Mouse (Mus musculus): ENCODE data around the gene Myh9.

Myh9 gene

DNA sequence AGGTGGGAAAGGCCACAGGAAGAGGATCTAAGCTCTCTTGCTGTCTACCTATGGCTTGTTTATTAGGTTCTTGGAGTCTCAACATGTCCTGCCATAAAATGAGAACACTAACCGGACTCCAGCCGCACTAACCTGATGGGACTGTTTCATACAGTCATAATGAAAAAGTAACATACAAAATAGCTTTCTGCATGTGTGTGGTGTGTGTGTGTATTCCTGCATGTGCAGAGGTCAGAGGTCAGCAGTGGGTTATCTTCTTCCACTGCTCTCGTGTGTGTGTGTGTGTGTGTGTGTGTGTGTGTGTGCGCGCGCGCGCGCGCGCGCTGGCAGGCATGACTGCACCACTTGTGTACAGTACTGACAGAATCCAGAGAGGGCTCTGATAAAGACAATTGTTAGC lies 13.7 kb downstream of the Myh9 start:
- DNase-seq (ENCODE audit: low read depth, low spot score), result no peak

DNA sequence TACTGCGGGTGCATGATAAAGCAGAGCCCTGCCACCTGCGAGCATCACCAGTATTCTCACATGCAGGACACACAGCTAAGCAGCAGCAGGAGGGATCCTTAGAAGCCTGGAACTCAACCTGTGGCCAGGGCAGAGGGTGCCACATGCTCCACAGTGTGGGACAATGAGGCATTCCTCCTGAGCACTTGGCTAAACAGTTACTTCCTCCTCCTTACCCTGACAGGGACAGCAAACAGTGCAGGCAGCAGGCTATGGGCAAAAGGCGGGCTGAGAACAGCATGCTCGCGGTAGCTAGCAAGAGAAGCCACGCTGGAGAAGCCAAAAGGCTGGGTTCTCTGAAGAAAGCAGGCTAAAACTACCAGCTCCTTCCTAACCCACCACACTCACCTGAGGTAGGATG lies 14.2 kb downstream of the Myh9 start:
- DNase-seq (ENCODE audit: low read depth, low spot score), result no peak

DNA sequence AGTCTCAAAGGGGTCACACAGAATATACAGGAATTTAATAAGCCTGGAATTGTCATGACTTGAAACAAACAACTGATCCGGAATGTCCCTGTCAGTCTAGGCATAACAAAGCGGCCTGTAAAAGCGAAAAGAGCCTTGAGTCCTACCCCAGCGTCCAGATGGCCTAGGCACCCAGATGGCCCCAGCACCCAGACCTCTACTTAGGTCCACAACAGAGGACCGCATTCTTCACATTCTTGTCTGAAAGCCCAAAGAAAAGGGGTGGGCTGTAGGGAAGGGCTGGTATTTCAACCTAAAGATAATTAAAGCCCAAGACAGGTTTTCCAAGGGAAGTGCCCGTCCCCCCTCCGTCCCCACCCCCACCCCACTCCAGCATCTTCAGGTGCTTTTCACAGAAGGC lies 14.6 kb downstream of the Myh9 start:
- DNase-seq (ENCODE audit: low read depth, low spot score), result no peak

DNA sequence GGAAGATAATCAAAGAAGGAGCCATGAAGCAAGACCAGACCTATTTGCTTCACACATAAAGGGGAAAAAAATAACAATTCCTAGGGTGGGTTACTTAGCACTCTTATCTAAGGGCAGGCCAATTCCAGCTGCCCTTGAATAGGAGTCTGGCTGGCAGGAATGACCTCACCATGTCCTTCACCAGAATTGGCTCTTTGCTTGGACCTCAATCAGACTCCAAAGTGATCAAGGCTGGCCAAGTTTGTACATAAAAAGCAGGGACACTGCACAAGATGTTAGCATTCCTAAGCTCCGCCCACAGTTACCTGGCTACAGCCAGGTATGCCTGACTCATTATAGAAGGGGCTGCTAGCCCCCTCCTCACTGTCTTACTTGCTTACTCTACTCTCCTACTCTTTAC lies 16.6 kb downstream of the Myh9 start:
- DNase-seq (ENCODE audit: low read depth, low spot score), result no peak

DNA sequence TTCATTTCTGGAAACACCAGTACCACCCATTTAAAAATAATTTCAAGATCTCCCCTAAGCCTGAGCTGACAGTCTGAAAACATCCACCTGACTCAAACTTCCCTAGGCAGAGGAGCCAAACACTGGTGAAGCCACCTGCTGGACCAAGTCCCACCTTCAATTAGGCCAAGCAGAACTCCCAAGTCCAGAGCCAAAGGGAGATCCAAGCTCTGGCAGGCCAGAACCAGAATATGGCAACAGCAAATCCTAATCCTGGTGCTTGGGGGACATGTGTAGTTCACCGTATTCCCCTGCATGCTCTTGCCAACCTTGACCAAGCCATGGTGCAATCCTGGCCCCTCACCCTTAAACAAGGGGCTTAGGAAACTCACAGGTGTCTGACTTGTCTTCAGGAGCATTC lies 17.7 kb downstream of the Myh9 start:
- no peak for DNase-seq (ENCODE audit: low read depth, low spot score)

DNA sequence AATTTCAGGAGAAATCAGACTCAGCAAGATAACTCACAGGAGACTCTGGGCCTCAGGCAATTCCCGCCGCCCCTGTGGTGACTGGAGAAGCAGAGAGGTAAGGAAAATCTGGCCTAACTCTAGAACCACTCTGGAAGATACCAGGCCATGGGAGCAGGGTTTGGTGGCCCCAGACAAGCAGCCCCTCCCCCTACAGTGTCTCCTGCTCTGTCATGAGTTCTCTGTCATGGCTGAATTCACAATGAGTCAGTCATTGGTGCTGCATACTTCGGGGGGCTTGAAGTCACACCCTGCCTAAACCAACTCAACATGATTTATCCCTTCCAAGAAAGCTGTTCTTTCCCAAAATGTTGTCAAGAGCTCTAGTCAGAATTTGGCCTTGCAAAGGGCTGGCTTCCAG lies 18.3 kb downstream of the Myh9 start:
- no peak for DNase-seq (ENCODE audit: low read depth, low spot score)

DNA sequence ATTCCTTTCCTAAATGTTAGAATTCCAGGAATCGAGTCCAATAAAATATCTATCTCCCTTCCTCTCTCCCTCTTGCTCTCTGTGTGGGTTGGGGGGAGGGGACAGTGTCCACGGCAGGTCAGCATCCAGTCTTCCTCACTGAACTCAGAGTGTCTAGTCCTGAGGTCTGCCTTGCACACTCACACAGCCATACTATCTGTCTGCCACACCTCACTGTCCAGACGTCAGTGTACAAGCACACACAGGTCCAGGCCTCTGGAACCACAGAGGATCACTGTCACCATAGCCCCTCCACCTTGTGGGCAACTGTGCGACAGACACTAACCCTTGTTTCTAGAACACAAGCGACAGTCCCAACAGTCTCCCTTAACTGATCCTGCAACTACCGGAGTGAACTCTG lies 18.8 kb downstream of the Myh9 start:
- DNase-seq (ENCODE audit: low read depth, low spot score), result no peak

DNA sequence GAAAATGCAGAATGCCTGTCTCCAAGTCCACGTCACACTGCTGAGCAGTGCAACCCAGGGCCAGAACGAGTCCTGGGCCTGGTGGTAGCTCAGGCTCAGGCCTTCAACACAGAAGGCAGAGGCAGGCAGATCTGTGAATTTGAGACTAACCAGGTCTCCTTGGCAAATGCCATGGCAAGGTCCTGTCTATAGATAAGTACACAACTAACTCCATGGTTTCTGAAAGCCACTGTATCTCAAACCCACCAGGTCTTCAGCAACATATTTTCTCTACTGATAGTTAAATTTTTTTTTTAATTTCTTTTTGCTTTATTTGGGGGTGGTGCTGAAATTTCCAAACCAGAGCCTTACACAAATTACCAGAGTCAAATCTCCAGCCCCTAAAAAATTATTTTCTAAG lies 19.3 kb downstream of the Myh9 start:
- no peak for DNase-seq (ENCODE audit: low read depth, low spot score)

DNA sequence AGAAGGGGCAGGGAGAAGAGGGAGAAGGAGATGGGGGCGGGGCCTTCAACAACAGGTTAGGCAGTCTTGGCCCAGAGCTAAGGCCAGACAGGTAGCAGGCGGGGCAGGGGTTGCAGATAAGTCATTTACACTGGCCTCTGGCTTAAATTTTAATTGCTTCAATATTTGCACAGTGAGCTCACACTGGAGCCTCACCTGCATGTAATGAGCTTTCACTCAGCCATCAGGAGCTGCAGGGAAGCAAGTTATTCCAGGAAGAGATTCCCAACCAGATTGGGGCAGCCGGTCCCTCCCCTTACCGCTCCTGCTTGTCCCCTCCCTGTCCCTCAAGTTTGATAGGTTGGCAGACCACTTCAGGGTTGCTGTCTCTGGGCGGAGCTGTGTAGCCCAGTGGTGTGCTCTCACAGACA lies 19.9 kb downstream of the Myh9 start:
- DNase-seq (ENCODE audit: low read depth, low spot score), result no peak

DNA sequence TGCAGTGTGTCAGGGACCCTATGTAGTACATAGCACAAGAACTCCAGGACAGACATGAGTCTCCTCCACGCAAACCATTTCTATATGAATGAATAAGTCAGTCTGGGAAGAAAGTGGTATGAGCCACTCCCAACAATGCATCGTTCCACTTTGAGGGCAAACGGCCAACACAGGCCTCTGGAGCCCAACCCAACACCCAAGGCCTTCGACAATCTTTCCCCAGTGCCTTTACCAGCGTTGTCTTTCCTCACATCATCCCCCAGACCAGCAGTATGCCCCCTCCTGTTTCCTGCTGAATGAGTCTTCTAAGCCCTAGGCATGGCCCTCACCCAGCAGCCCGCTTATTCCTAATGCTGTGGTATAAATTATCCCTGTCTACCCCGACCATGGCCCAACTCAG lies 20.6 kb downstream of the Myh9 start:
- DNase-seq (ENCODE audit: low read depth, low spot score), result no peak

DNA sequence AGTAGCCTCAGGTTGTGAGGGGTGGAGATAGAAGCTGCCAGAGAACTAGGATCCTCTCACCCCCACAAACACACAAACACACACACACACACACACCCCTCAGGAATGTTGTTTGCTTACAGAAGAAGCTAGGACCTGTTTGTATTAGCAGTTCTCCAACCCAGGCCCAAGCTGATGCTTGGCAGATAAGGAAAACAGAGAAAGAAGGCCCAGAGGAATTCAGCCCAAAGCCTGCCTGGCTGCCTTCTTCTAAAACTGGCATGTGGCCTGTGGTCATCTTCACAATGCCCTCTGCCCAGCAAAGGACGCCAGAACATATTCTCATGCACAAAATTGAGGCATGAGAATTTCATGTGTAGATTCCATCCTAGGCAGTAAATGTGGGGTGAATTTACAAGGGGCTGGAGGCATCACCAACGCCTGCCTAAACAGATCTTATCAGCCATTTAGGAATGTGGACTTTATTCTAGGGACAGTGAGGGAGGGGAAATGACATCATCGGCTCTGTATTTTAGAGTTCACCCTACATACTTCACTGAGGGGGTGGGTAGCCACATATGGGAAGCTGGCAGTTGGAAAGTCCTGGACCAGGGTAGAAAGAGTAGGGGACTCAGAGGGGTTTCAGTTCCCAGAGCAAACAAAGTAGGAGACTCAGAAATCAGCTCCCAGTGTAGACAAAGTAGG lies 21.4 kb downstream of the Myh9 start:
- DNase-seq (ENCODE audit: low read depth, low spot score), result no peak

DNA sequence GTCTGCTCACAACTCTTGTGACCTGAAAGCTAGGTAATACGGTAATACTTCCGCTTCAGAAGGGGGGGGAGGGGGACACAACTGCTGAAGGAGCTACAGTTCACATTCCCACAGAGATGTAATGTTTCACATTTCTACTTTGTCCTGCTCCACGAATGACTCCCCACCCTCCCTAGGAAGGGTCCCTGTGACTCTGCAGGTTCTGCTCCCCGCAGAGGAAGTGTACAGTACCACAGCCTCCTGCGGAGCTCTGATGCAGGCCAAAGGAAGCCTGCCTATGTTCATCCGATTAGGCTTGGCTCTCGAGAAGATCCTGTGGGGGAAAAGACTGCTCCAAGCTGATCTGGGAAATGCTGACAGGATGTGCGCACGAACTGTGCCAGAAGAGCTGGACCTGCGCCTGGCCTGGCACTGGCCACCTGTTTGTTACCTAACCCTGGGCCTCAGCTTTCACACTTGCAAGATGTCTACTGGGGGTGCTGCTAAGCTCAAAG lies 22.0 kb downstream of the Myh9 start:
- no peak for DNase-seq (ENCODE audit: low read depth, low spot score)

DNA sequence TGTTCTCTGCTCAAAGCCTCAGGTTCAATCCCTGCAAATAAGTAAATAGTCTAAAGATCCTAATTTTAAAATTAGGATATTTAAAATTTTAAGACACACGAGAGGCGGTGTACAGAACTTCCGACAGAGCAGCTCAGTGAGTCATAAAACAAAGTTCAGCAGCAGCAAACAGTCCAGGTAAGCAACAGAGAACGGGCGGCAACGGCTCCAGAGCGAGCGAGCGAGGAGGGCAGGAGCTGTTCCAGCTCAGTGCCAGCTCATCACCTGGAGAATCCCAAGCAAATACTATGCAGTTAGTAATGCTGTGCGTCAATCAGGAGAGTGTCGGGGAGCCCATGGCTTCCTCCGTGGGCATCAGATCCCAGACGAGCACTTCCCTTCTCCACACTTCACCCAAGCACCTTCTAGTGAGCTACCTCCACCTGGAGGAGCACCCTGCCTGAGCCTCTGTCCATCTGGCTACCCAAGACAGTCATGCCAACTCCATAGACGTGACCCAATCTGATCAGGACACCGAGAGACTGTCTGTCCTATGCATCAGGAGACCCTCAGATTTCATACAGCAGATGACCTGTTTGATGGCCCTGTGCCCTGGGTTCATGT lies 23.3 kb downstream of the Myh9 start:
- no peak for DNase-seq (ENCODE audit: low read depth, low spot score)

DNA sequence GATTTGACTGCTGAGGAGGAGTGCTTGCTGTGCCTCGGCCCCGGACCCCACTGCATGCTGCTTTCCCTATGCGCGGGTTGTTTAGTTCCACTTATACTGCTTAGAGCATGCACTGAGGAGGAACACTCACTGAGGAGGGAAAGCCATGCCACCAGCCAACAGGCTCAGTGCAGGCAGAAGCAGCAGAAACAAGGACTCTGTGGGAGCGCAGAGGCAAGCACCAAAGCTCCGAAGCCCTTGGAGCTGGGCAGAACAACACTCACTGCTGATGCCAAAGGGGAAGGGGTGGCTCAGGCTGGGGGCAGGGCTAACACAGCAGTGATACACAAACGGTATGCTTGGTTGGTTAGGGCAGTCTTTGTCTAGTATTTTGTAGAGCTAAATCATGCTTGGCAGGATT lies 24.6 kb downstream of the Myh9 start:
- DNase-seq (ENCODE audit: low read depth, low spot score), result no peak

DNA sequence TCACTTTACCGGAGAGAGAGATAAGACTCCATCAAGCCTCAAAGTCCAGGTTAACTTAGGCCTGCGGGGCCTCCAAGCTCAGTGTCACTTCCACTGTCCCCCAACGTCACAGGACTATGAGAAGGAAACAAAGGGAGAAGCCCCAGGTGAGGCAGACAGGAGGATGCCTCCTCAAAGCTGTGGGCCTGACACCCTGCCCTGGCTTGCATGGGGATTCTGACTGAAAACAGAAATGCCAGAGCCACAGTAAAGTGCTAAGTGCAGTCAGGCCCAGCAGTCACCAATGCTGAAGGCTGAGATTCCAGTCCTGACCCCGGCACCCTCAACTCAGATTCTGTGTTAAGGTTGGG lies 25.4 kb downstream of the Myh9 start:
- no peak for DNase-seq (ENCODE audit: low read depth, low spot score)

DNA sequence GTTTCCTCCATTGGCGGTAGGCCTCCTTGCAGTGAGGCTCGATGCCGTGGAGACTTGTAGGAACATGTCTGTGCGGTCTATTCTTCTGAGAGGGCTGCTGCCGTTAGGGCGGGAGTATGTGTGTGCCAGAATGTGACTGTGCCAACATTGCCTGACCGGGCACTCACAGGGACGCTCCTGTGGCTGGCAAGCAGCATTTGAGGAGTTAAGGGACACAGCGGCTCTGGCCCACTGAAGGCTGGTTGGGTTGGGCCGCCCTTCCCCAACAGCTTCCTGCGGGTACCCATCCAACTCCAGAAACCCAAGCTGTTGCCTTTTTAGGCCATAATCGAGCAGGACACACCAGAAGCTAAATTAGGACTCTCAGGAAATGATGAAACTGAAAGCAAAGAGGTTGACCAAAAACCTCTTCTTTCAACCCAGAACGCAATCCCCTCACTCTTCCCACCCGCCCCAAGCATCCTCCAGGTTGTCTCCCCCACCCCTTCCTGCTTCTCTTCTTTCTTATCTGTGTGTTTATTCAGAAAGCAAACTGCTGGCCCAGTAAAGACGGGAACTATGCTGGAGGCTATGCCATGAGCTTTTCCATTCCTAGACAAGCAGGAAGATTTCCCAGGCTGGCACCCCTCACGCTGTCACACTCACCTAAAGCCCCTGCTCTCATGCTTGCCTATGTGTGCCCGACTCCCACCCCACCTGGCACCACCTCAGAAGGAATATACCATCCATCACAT lies 25.9 kb downstream of the Myh9 start:
- no peak for DNase-seq (ENCODE audit: low read depth, low spot score)

DNA sequence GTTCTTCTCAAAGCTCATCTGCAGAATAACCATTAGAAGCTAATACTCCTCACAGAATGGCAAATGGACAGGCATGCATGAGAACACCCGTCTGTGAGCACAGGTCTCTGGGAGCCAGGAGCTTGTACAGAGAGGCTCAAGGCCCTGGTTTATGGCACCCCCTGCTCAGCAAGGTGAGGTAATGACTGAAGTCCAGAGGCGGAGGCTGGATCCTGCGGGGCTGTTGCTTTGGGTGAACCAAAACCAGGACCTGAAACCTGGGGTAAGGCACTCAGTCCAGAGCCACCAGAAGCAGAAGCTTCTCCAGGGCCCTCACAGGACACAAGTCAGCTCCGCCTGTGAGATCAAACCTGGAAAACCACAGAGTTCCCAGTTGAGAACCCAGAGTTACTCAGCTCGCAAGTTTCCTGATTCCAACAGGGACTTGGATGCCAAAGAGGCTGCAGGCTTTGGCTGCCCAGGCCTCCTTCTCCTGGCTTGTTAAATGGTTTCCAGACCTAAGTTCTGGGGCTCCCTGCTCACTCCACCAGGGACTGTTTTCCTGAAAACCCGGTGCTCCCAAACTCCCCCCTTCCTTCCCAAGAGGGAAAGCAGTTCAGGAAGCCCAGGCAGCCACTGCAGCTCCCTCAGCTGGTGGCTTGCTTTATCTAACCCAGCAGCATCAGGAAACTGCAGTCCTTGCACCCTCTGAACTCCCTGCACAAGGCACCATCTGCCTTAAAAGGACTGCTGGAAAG lies 28.2 kb downstream of the Myh9 start:
- no peak for DNase-seq (ENCODE audit: low read depth, low spot score)

DNA sequence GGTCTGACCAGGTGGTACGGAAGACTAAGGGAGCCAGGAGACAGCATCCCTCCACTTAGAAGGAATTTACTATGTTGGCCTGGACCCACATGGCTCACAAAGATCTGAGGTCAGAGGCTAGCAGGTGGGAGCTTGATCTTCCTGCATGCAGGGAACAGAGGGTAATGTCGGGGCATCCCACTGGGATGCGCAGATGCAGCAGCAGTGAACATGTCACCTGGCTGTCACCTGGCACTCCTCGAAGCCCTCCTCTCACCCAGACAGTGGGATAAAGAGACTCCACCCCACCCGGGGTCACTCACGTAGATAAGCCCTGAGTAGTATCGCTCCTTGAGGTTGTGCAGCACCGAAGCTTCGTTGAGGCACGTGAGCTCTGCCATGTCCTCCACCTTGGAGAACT lies 29.4 kb downstream of the Myh9 start:
- DNase-seq (ENCODE audit: low read depth, low spot score), result no peak

DNA sequence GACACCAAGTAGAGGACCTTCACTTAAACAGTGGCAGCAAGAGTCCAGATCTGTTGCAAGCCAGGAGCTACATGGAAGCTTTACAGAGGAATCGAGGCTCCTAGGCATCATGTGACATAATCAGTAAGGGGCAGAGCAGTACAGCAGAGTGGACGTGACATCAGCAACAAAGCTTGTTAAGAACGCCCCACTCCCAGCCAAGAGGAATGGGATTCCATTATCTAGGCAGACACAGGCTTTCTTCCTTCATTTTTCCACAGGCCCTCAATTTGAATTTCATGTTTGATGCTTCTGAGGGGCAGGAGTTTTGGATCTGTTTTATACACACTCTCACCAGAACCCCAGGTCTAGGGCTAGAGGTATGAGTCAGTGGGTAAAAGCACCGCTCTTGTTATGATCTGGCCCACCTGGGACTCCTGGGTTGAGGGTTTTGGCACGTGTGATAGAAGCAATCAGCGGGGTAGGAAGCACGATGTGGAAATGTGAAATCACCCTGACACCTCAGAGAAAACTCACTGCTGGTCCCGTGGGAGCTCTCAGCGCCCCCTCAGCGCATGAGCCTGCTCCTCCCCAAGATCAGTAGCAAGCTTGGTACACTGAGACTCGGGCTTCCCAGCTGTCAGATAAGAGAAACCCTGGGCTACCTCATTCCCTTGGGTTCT lies 30.7 kb downstream of the Myh9 start:
- no peak for DNase-seq (ENCODE audit: low read depth, low spot score)

DNA sequence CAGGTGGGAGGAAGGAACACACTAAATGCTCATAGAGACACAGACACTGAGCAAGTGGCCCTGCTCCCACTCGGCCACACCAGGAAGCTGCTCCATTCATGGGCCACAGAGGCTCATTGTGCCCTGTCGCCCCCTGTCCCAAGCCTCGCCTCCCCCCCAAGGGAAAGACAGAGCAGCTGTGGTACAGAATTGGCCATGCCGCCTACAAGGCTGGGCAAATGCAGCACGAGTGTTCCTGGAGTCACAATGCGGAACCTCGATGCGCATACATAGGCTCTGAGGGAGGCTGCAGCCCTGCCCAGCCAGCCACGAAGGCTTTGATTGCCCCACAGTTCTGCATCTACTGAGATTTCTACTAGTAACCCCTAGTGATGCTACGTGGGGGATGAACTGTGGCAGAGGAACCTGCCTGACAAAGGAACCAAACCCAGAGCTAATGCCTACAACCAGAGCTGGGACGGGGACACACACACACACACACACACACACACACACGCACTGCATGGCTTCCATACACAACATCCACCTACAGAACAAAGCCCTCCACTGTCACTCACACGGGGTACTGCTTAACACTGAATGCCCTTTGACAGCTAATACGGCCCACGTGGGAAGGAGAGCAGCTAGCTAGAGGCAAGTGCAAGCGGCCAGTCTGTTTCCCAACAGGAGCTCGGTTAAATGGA lies 31.4 kb downstream of the Myh9 start:
- no peak for DNase-seq (ENCODE audit: low read depth, low spot score)

DNA sequence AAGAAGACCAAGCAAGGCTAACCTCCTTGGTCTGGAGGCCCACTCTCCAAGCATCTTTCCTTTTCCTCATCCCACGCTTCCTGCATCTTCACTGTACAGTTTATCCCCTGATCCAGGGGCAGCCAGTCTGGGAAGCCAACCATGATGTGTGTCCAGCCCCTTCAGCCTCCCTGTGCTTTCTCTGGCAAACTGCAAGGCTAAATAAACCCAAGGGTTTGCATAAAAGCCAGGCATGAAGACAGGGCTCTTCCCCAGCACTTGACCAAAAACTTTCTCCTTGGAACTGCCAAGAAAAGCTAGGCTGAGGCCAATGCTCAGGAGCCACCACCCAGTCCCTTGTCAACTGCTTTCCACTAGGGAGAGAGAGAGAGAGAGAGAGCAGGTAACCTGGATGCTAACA lies 32.5 kb downstream of the Myh9 start:
- no peak for DNase-seq (ENCODE audit: low read depth, low spot score)

DNA sequence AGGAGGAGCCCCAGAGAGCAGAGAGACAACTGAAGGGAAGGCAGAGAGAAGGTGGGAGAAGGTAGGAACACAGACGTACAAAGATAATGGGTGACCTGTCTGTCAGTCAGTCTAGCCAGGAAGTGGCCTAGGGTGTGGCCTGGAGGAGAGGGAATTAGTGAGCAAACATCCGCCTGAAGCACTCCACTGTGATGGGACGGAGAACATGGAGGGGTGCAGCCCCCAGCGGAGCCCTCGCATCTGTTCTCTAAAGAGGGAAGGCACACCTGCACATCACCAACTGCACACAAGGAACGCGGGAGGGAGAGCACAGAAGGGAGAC lies 34.8 kb downstream of the Myh9 start:
- DNase-seq (ENCODE audit: low read depth, low spot score), result no peak

All from c-Kit-negative CD71-positive TER-119-positive erythroid progenitor cells, embryonic 14.5 days (primary cell).